Mouse (Mus musculus) myocyte (in vitro differentiated cells): ENCODE measurements around the gene Arpc5. TPM values are rescaled to one million over a fixed set of nuclear protein-coding genes. Genes with fewer than 3 reads are reported as not detected.

Experiments
- H3K27me3 ChIP-seq: one replicate; pipeline ENCODE4 v1.6.1; 2011; ENCODE audit not compliant: control insufficient read depth, insufficient read depth, insufficient read length
- H3K36me3 ChIP-seq: one replicate; pipeline ENCODE4 v1.6.1; 2011; ENCODE audit not compliant: control insufficient read depth, insufficient read depth
- H3K4me2 ChIP-seq: one replicate; pipeline ENCODE4 v1.6.1; 2011; ENCODE audit warnings: low read depth, control low read depth
- H3K4me3 ChIP-seq: one replicate; pipeline ENCODE4 v1.5.1; 2011; ENCODE audit warnings: mild to moderate bottlenecking, control low read depth, moderate library complexity
- H3K79me2 ChIP-seq: one replicate; pipeline ENCODE4 v1.6.1; 2011; ENCODE audit not compliant: control insufficient read depth, insufficient read depth
- H3ac ChIP-seq: one replicate; pipeline ENCODE4 v1.6.1; 2011; ENCODE audit not compliant: control insufficient read depth, insufficient read length
- CEBPB ChIP-seq: IDR thresholded peaks from 2 replicates; pipeline ENCODE4 v1.6.1; 2011; ENCODE audit warnings: mild to moderate bottlenecking, moderate library complexity; ENCODE audit not compliant: poor library complexity, insufficient read depth, severe bottlenecking
- E2F4 ChIP-seq: IDR thresholded peaks from one replicate; pipeline ENCODE4 v1.6.1; 2011; ENCODE audit warnings: mild to moderate bottlenecking, control low read depth, moderate library complexity; ENCODE audit not compliant: insufficient read depth
- MAX ChIP-seq: IDR thresholded peaks from one replicate; pipeline ENCODE4 v1.6.1; 2011; ENCODE audit warnings: low read depth, mild to moderate bottlenecking, control low read depth
- MYOD1 ChIP-seq, 3 experiments: IDR thresholded peaks; one replicate each; pipeline ENCODE4 v1.6.1; 2011; ENCODE audit warnings: control low read depth in 2 of 3, low read depth in 2 of 3, mild to moderate bottlenecking in 2 of 3, moderate library complexity in 1 of 3; ENCODE audit not compliant: insufficient read length in 2 of 3, control insufficient read depth in 1 of 3
- MYOG ChIP-seq, 3 experiments: IDR thresholded peaks; one replicate each; pipeline ENCODE4 v1.6.1; 2011; ENCODE audit warnings: control low read depth in 2 of 3, low read depth in 2 of 3, mild to moderate bottlenecking in 2 of 3; ENCODE audit not compliant: insufficient read length in 2 of 3, control insufficient read depth in 1 of 3, insufficient read depth in 1 of 3
- POLR2A ChIP-seq: IDR thresholded peaks from one replicate; pipeline ENCODE4 v1.6.1; 2011; ENCODE audit warnings: low read depth, mild to moderate bottlenecking, control low read depth, moderate library complexity; ENCODE audit not compliant: insufficient read length
- POLR2AphosphoS2 ChIP-seq: IDR thresholded peaks from one replicate; pipeline ENCODE4 v1.6.1; 2011; ENCODE audit warnings: low read depth, control low read depth; ENCODE audit not compliant: insufficient read length
- REST ChIP-seq: IDR thresholded peaks from one replicate; pipeline ENCODE4 v1.6.1; 2011; ENCODE audit warnings: mild to moderate bottlenecking, control low read depth, moderate library complexity; ENCODE audit not compliant: insufficient read depth, insufficient read length
- SRF ChIP-seq: IDR thresholded peaks from one replicate; pipeline ENCODE4 v1.6.1; 2011; ENCODE audit warnings: low read depth; ENCODE audit not compliant: control insufficient read depth, insufficient read length
- TCF12 ChIP-seq: IDR thresholded peaks from one replicate; pipeline ENCODE4 v1.6.1; 2011; ENCODE audit warnings: mild to moderate bottlenecking, control low read depth; ENCODE audit not compliant: poor library complexity, insufficient read depth, severe bottlenecking
- TCF3 ChIP-seq: IDR thresholded peaks from one replicate; pipeline ENCODE4 v1.6.1; 2011; ENCODE audit warnings: low read depth, control low read depth; ENCODE audit not compliant: insufficient read length
- USF1 ChIP-seq: IDR thresholded peaks from one replicate; pipeline ENCODE4 v1.6.1; 2011; ENCODE audit warnings: low read depth, mild to moderate bottlenecking, control low read depth, moderate library complexity
- polyA plus RNA-seq: library from polyadenylated mRNA; unstranded; fragments of >200 nt; fragmentation: generic; extraction: Trizol; gene quantifications from one replicate; pipeline ENCODE4 v1.2.1, GENCODE M21; 2012; ENCODE audit warnings: missing spikeins

Arpc5 gene
- polyA plus RNA-seq, 1 experiment = 44.7 TPM

DNA sequence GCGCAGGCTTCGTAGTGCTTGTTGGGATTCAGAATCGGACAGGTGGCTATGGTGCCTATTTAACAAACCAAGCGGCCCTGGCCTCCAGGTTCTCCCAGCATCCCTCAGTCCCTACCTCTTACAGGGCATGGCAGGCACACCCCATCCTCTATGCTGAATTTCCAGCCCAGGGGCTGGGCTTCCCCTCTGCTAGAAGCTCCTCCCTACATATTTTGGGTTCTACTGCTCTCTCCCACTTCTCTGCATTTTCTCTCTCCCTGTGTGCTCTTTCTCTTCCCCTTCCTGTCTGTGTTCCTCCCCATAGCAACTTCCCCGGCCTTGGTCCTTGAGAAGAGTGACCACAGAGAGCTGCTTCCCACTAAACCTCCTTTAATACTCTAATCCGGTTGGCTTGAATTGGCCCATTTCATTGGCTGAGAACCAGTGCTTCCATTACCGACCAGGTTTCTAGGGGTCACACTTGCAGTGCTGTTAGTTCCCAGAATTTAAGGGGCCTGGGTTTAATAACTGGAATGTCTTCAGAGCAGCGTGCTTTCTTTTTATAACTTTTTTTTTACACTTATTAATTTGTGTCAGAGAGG lies 30.4 kb downstream of the Arpc5 start:
- Histone ChIP-seq H3K79me2 (no peaks in the 10 kb centered on the region), H3K4me3 (no peak overlapping the region), H3ac (no peak overlapping the region), H3K27me3 (no peaks in the 10 kb centered on the region), H3K4me2 (no peak overlapping the region), H3K36me3 (no peaks in the 10 kb centered on the region)
- TF ChIP-seq REST (no peak), CEBPB (no peak), USF1 (no peak), SRF (no peak), MAX (no peak), TCF3 (no peak), POLR2AphosphoS2 (no peak), POLR2A (no peak), E2F4 (no peak), MYOD1 (IDR thresholded peaks at IDR 0.05; ENCODE audit: control insufficient read depth in 1 of 3, insufficient read length in 2 of 3, low read depth in 2 of 3) (no peak), TCF12 (no peak), MYOG (IDR thresholded peaks at IDR 0.05; ENCODE audit: control insufficient read depth in 1 of 3, insufficient read depth in 1 of 3, insufficient read length in 2 of 3, low read depth in 2 of 3) (no peak)

DNA sequence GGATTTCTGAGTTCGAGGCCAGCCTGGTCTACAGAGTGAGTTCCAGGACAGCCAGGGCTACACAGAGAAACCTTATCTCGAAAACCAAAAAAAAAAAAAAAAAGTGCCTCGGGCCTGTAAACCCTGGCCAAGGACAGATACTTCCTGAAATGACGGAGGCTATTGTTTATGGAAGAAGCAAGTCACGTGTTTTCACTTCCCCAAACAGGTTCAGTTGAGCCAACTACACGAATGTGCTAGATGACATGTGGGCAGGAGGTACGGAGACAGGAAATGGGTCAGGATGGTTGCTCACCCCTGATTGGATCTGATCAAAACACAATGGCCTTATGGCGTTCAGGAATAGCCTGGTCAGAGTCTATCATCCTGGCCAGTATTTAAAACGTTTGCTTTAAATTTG lies 31.8 kb downstream of the Arpc5 start:
- no peaks in the 10 kb centered on the region for H3K79me2 ChIP-seq
- H3K4me2 ChIP-seq = no peak overlapping the region
- TF ChIP-seq MAX (no peak), POLR2A (no peak), REST (no peak), POLR2AphosphoS2 (no peak), MYOD1 (IDR thresholded peaks at IDR 0.05; ENCODE audit: control insufficient read depth in 1 of 3, insufficient read length in 2 of 3, low read depth in 2 of 3) (no peak), E2F4 (no peak), TCF12 (no peak), TCF3 (no peak), CEBPB (no peak), SRF (no peak), MYOG (IDR thresholded peaks at IDR 0.05; ENCODE audit: control insufficient read depth in 1 of 3, insufficient read depth in 1 of 3, insufficient read length in 2 of 3, low read depth in 2 of 3) (no peak), USF1 (no peak)
- no peak overlapping the region for H3K4me3 ChIP-seq
- H3ac ChIP-seq = no peak overlapping the region
- H3K36me3 ChIP-seq = no peaks in the 10 kb centered on the region
- no peaks in the 10 kb centered on the region for H3K27me3 ChIP-seq

DNA sequence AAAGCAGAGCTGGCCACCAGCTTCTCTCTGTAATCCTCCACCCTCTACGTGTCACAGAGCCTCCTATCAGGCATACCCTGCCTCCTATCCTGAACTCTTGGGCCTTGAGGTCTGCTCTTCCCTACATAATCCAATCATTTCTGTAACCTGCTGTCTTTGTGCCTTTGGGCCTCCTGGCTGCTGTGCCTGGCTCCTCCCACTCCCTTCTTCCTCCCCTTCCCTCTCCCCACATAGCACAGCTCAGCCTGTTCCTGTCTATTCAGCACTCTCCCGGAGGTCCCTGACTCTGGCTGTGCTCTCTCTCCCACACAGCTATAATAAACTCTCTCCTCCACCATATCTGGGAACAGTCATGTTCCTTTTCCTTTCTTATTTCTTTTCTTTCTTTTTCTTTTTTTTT lies 33.6 kb downstream of the Arpc5 start, which contains the start of gene Ncf2:
Gene Ncf2, plus strand, starts transcription at position 298 of the 400 bp plus-strand sequence.
- no peak within 1 kb of the TSS for H3K4me3 ChIP-seq
- no peaks in the 10 kb centered on the region for H3K36me3 ChIP-seq
- TF ChIP-seq CEBPB = no peak
- no peak for TF ChIP-seq MAX
- TF ChIP-seq E2F4 = no peak
- no peak for TF ChIP-seq TCF12
- TF ChIP-seq SRF = no peak
- no peak for TF ChIP-seq TCF3
- TF ChIP-seq USF1 = no peak
- TF ChIP-seq REST = no peak
- no peak for TF ChIP-seq MYOG (IDR thresholded peaks at IDR 0.05; ENCODE audit: control insufficient read depth in 1 of 3, insufficient read depth in 1 of 3, insufficient read length in 2 of 3, low read depth in 2 of 3)
- no peak for TF ChIP-seq MYOD1 (IDR thresholded peaks at IDR 0.05; ENCODE audit: control insufficient read depth in 1 of 3, insufficient read length in 2 of 3, low read depth in 2 of 3)
- no peak for TF ChIP-seq POLR2AphosphoS2
- TF ChIP-seq POLR2A = no peak
- no peak within 1 kb of the TSS for H3ac ChIP-seq
- H3K27me3 ChIP-seq = peaks cover 5% of the 10 kb centered on the region
- H3K4me2 ChIP-seq = no peak within 1 kb of the TSS
- no peaks in the 10 kb centered on the region for H3K79me2 ChIP-seq

DNA sequence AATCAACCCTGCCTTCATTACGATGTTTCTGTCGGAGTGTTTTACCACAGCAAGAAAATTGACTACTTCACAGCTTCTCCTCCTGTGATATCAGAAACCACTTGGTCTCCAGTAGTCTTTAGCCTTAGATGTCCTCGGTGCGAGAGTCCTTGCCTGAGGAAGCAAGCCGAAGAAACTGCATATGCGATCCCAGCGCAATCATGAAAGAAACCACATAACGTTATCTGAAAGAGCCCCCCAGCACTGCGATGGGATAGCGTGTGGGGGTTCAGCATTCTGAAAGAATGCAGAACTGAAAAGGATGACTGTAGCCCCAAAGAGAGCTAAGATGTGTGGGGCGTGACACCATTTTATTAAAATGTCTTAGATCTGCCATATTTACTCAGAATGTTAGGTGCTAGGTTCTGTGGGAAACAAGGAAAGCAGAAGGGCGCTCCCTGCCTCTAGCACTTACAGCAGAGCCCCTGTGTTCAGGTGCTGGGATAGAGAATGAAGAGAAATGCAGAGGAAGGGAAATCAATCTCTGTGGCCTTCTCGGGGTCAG lies 34.4 kb downstream of the Arpc5 start:
- Histone ChIP-seq H3K4me2 (no peak overlapping the region), H3K27me3 (peaks cover 10% of the 10 kb centered on the region), H3ac (no peak overlapping the region), H3K79me2 (no peaks in the 10 kb centered on the region), H3K36me3 (no peaks in the 10 kb centered on the region), H3K4me3 (no peak overlapping the region)
- no peak for TF ChIP-seq POLR2A
- TF ChIP-seq SRF = no peak
- TF ChIP-seq E2F4 = no peak
- TF ChIP-seq MYOD1 (IDR thresholded peaks at IDR 0.05; ENCODE audit: control insufficient read depth in 1 of 3, insufficient read length in 2 of 3, low read depth in 2 of 3) = no peak
- no peak for TF ChIP-seq MYOG (IDR thresholded peaks at IDR 0.05; ENCODE audit: control insufficient read depth in 1 of 3, insufficient read depth in 1 of 3, insufficient read length in 2 of 3, low read depth in 2 of 3)
- TF ChIP-seq TCF3 = no peak
- TF ChIP-seq MAX = no peak
- TF ChIP-seq REST = no peak
- no peak for TF ChIP-seq POLR2AphosphoS2
- TF ChIP-seq USF1 = no peak
- TF ChIP-seq TCF12 = no peak
- no peak for TF ChIP-seq CEBPB
